Mouse (Mus musculus): ENCODE results near the gene Gas6. TPM values are rescaled to one million over a fixed set of nuclear protein-coding genes. Genes with fewer than 3 reads are reported as not detected.

The Gas6 gene
- total and polyA plus RNA-seq, 3 experiments, result not detected

DNA sequence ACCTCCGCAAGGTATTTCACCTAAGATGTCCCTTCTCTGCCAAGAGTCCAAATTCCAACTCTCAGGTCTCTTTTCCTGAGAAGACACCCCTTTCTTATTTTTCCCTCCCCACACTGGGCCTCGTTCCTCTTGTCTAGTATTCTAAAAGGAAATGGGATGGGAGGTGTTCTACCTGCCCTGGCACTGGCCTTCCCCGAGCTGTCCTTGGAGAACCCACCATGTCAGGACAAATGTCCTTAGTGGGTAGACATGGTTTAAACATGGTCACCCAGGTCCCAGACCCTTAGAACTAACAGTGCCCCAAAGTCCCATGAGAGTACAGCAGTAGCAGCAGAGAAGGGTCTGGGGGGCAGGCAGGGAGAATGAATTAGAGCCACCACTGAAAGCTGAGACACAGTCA is 4.9 kb downstream of the Gas6 start:
- H3K79me2 ChIP-seq (ENCODE audit: control insufficient read depth, insufficient read depth, low read length, poor library complexity), result no peaks in the 10 kb centered on the region
- TF ChIP-seq ZC3H11A (IDR thresholded peaks at IDR 0.05; ENCODE audit: low read depth, low read length) (no peak), SMC3 (IDR thresholded peaks at IDR 0.05; ENCODE audit: low read depth, low read length) (no peak), POLR2AphosphoS5 (IDR thresholded peaks at IDR 0.05; ENCODE audit: borderline replicate concordance, low read depth, low read length) (no peak)
- DNase-seq (ENCODE audit: low read depth, low spot score), result no peak
- no peak overlapping the region for H3K4me3 ChIP-seq (ENCODE audit: control insufficient read depth in 1 of 2, insufficient read depth in 1 of 2, low read depth in 2 of 2, low read length in 2 of 2)
- H3K9me3 ChIP-seq (replicated peaks; ENCODE audit: insufficient read depth, low read length), result no peaks in the 10 kb centered on the region
- H3K27ac ChIP-seq (ENCODE audit: control insufficient read depth, low read depth, low read length), result no peak overlapping the region
- H3K4me1 ChIP-seq (ENCODE audit: control insufficient read depth in 1 of 2, insufficient read depth in 2 of 2, low read length in 2 of 2), result peaks cover 0 to 13% of the 10 kb centered on the region in 2 experiments; a peak in 2 of 4 replicates
- peaks cover 0 to 3% of the 10 kb centered on the region in 2 experiments; a peak in 1 of 4 replicates for H3K36me3 ChIP-seq (ENCODE audit: control insufficient read depth in 1 of 2, insufficient read depth in 2 of 2, low read length in 2 of 2)
- H3K9ac ChIP-seq (ENCODE audit: control insufficient read depth, low read depth, low read length, poor library complexity, severe bottlenecking), result no peak overlapping the region
- H3K27me3 ChIP-seq (ENCODE audit: control insufficient read depth in 1 of 2, insufficient read depth in 2 of 2, low read length in 2 of 2), result no peaks in the 10 kb centered on the region; a peak in 1 of 4 replicates

GRCm38 (mm10) chr8:13483191-13483590 is 11.1 kb downstream of the Gas6 start:
- H3K9ac ChIP-seq (ENCODE audit: control insufficient read depth, low read depth, low read length, poor library complexity, severe bottlenecking), result no peak overlapping the region
- no peaks in the 10 kb centered on the region for H3K79me2 ChIP-seq (ENCODE audit: control insufficient read depth, insufficient read depth, low read length, poor library complexity)
- no peak for TF ChIP-seq SIN3A (IDR thresholded peaks at IDR 0.05; ENCODE audit: low read length)
- no peak for TF ChIP-seq KAT2A (conservative IDR thresholded peaks at IDR 0.05; ENCODE audit: low read depth, low read length)
- no peak for TF ChIP-seq GATA1 (IDR thresholded peaks at IDR 0.05; ENCODE audit: low read depth, low read length)
- no peak for TF ChIP-seq CHD2 (IDR thresholded peaks at IDR 0.05; ENCODE audit: low read length)
- no peaks in the 10 kb centered on the region for H3K36me3 ChIP-seq (ENCODE audit: control insufficient read depth in 1 of 2, insufficient read depth in 2 of 2, low read length in 2 of 2)
- H3K4me3 ChIP-seq (ENCODE audit: control insufficient read depth in 1 of 2, insufficient read depth in 1 of 2, low read depth in 2 of 2, low read length in 2 of 2), result no peak overlapping the region
- H3K27me3 ChIP-seq (ENCODE audit: control insufficient read depth in 1 of 2, insufficient read depth in 2 of 2, low read length in 2 of 2), result peaks cover 0 to 1% of the 10 kb centered on the region in 2 experiments; a peak in 1 of 4 replicates
- no peaks in the 10 kb centered on the region for H3K9me3 ChIP-seq (replicated peaks; ENCODE audit: insufficient read depth, low read length)
- H3K27ac ChIP-seq (ENCODE audit: control insufficient read depth, low read depth, low read length), result no peak overlapping the region
- H3K4me1 ChIP-seq (ENCODE audit: control insufficient read depth in 1 of 2, insufficient read depth in 2 of 2, low read length in 2 of 2), result no peaks in the 10 kb centered on the region
- DNase-seq (ENCODE audit: low read depth, low spot score), result no peak

- Histone ChIP-seq H3K36me3 (ENCODE audit: control insufficient read depth in 1 of 2, insufficient read depth in 2 of 2, low read length in 2 of 2) (no peaks in the 10 kb centered on the region), H3K4me3 (ENCODE audit: control insufficient read depth in 1 of 2, insufficient read depth in 1 of 2, low read depth in 2 of 2, low read length in 2 of 2) (no peak overlapping the region), H3K79me2 (ENCODE audit: control insufficient read depth, insufficient read depth, low read length, poor library complexity) (no peaks in the 10 kb centered on the region), H3K27ac (ENCODE audit: control insufficient read depth, low read depth, low read length) (no peak overlapping the region), H3K4me1 (ENCODE audit: control insufficient read depth in 1 of 2, insufficient read depth in 2 of 2, low read length in 2 of 2) (no peaks in the 10 kb centered on the region), H3K9me3 (replicated peaks; ENCODE audit: insufficient read depth, low read length) (no peaks in the 10 kb centered on the region), H3K9ac (ENCODE audit: control insufficient read depth, low read depth, low read length, poor library complexity, severe bottlenecking) (no peak overlapping the region), H3K27me3 (ENCODE audit: control insufficient read depth in 1 of 2, insufficient read depth in 2 of 2, low read length in 2 of 2) (0 out of 4 replicates have a peak, but pooled peaks cover 0 to 1% of the 10 kb centered on the region in 2 experiments)
- TF ChIP-seq KAT2A (conservative IDR thresholded peaks at IDR 0.05; ENCODE audit: low read depth, low read length), result no peak
- TF ChIP-seq USF2 (IDR thresholded peaks at IDR 0.05; ENCODE audit: borderline replicate concordance in 1 of 2, insufficient read depth in 1 of 2, low read depth in 1 of 2, low read length in 2 of 2), result no peak
- no peak for TF ChIP-seq POLR2A (IDR thresholded peaks at IDR 0.05; ENCODE audit: control insufficient read depth in 1 of 2, insufficient read depth in 1 of 2, low read depth in 1 of 2, low read length in 2 of 2, poor library complexity in 1 of 2)
- no peak for TF ChIP-seq POLR2AphosphoS5 (IDR thresholded peaks at IDR 0.05; ENCODE audit: borderline replicate concordance, low read depth, low read length)
- TF ChIP-seq ZMIZ1 (IDR thresholded peaks at IDR 0.05; ENCODE audit: low read depth, low read length), result no peak
- TF ChIP-seq EP300 (IDR thresholded peaks at IDR 0.05; ENCODE audit: low read depth in 1 of 2, low read length in 2 of 2), result no peak
- TF ChIP-seq RCOR1 (IDR thresholded peaks at IDR 0.05; ENCODE audit: low read depth, low read length), result no peak
- TF ChIP-seq MEF2A (IDR thresholded peaks at IDR 0.05; ENCODE audit: extremely low read depth, insufficient replicate concordance, low read depth, low read length, poor library complexity, severe bottlenecking), result no peak
- TF ChIP-seq TCF12 (IDR thresholded peaks at IDR 0.05; ENCODE audit: low read depth, low read length), result no peak
- no peak for TF ChIP-seq ZC3H11A (IDR thresholded peaks at IDR 0.05; ENCODE audit: low read depth, low read length)
- TF ChIP-seq JUND (IDR thresholded peaks at IDR 0.05; ENCODE audit: low read depth, low read length), result no peak
- TF ChIP-seq USF1 (IDR thresholded peaks at IDR 0.05; ENCODE audit: low read depth, low read length), result no peak
- TF ChIP-seq TAL1 (IDR thresholded peaks at IDR 0.05; ENCODE audit: low read length), result no peak
- no peak for TF ChIP-seq MXI1 (IDR thresholded peaks at IDR 0.05; ENCODE audit: low read depth, low read length)
- no peak for TF ChIP-seq MAZ (IDR thresholded peaks at IDR 0.05; ENCODE audit: low read depth, low read length)
- no peak for TF ChIP-seq ZNF384 (IDR thresholded peaks at IDR 0.05; ENCODE audit: low read depth, low read length)
- TF ChIP-seq E2F4 (IDR thresholded peaks at IDR 0.05; ENCODE audit: borderline replicate concordance, low read depth, low read length), result no peak
- TF ChIP-seq POLR2AphosphoS2 (IDR thresholded peaks at IDR 0.05; ENCODE audit: low read length), result no peak
- TF ChIP-seq RAD21 (IDR thresholded peaks at IDR 0.05; ENCODE audit: low read depth, low read length), result no peak
- DNase-seq (ENCODE audit: low read depth, low spot score), result no peak
Observed at GRCm38 (mm10) chr8:13482101-13482801, 12.0 kb downstream of the Gas6 start.

Measured in MEL (cell line).